Mouse (Mus musculus) cerebellum, adult 9-10 months (tissue): ENCODE data around the gene Nkiras1.

Source experiments
- DNase-seq: peaks from one replicate; pipeline ENCODE4 v3.0.0; 2022

Nkiras1 gene

GRCm38 (mm10) chr14:18280375-18280774 lies 9.4 kb downstream of the Nkiras1 start:
- DNase-seq, result no peak

- peak; percentile 46 for DNase-seq
These were observed 13.6 kb downstream of the Nkiras1 start for GRCm38 (mm10) chr14:18284581-18284980.

GRCm38 (mm10) chr14:18285476-18285875 lies 14.5 kb downstream of the Nkiras1 start:
- no peak for DNase-seq

GRCm38 (mm10) chr14:18286441-18286840 lies 15.5 kb downstream of the Nkiras1 start:
- no peak for DNase-seq

- DNase-seq, result no peak
These were observed 16.5 kb downstream of the Nkiras1 start for GRCm38 (mm10) chr14:18287391-18287790.

GRCm38 (mm10) chr14:18292111-18292510 lies 21.2 kb downstream of the Nkiras1 start:
- DNase-seq, result no peak

GRCm38 (mm10) chr14:18292578-18292977 lies 21.6 kb downstream of the Nkiras1 start:
- DNase-seq, result no peak

GRCm38 (mm10) chr14:18297441-18297840 lies 26.5 kb downstream of the Nkiras1 start:
- DNase-seq, result no peak

- DNase-seq, result no peak
These were observed 27.9 kb downstream of the Nkiras1 start for GRCm38 (mm10) chr14:18298874-18299273.

- no peak for DNase-seq
These were observed 29.7 kb downstream of the Nkiras1 start for GRCm38 (mm10) chr14:18300676-18301075.

GRCm38 (mm10) chr14:18301591-18301990 lies 30.7 kb downstream of the Nkiras1 start:
- DNase-seq, result no peak

GRCm38 (mm10) chr14:18302750-18303149 lies 31.8 kb downstream of the Nkiras1 start:
- no peak for DNase-seq

GRCm38 (mm10) chr14:18303262-18303661 lies 32.3 kb downstream of the Nkiras1 start:
- DNase-seq, result peak; percentile 38

GRCm38 (mm10) chr14:18304165-18304564 lies 33.2 kb downstream of the Nkiras1 start:
- no peak for DNase-seq

- DNase-seq, result no peak
These were observed 46.8 kb downstream of the Nkiras1 start for GRCm38 (mm10) chr14:18317457-18318411.

GRCm38 (mm10) chr14:18326968-18327672 lies 56.2 kb downstream of the Nkiras1 start:
- DNase-seq, result no peak

GRCm38 (mm10) chr14:18330789-18331692 lies 60.1 kb downstream of the Nkiras1 start:
- no peak for DNase-seq

- DNase-seq, result peak; percentile 64
These were observed 60.8 kb downstream of the Nkiras1 start, which contains the start of gene Ube2e1 for GRCm38 (mm10) chr14:18331693-18332131. Ube2e1 (minus strand) TSS chr14:18331859.
